In the genomic region with DNA sequence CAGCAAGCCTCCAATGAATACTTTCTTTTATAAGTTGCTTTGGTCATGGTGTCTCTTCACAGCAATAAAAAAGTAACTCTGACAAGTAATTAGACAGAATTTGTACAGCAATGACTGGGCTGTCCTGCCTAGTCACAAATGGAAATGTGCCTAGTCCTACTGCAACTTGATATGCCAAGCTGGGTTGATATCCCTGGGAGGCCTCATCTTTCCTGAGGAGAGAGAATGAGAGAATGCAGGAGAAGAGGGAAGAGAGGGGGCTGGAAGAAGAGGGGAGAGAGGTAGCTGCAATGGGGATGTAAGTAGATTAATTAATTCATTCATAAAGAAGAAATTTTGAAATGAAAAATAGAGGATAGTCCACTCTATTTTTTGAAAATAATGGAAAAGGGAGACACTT, we compare ENCODE assay signal across 24 mouse cellular contexts. TPM values are rescaled to one million over a fixed set of nuclear protein-coding genes. Genes with fewer than 3 reads are reported as not detected.
A peak's percentile ranks its signal among the peaks of the same experiment; 100 is the strongest.
DNase-seq lines count a peak whose midpoint lies in the region; ATAC-seq and TF ChIP-seq lines count a peak whose summit lies in the region.
"Had no signal": no experiment of that assay in that cellular context is flagged by ENCODE, and none has a peak within 500 bp of the region (broad histone marks: within the 10 kb centered on the region; RNA-seq: fewer than 3 reads in every experiment).

No protein-coding gene starts in this region.

- H3K36me3 ChIP-seq in heart, adult 2 months (ENCODE audit: control insufficient read depth, insufficient read depth, low read length) = peaks cover 39% of the 10 kb centered on the region
- no peaks in the 10 kb centered on the region for H3K36me3 ChIP-seq in heart, embryonic 11.5 days (ENCODE audit: control insufficient read depth, insufficient read depth, low read length)
- peaks cover 2% of the 10 kb centered on the region; the same call in 1 of the 2 replicates for H3K36me3 ChIP-seq in heart, embryonic 16.5 days (ENCODE audit: control insufficient read depth, insufficient read depth)
- H3K36me3 ChIP-seq: embryonic facial prominence, embryonic 10.5 days; embryonic facial prominence, embryonic 12.5 days; forebrain, embryonic 15.5 days; G1E had no signal

- no peaks in the 10 kb centered on the region for H3K9me3 ChIP-seq in heart, embryonic 11.5 days (replicated peaks; ENCODE audit: control insufficient read depth, low read length)
- no peaks in the 10 kb centered on the region for H3K9me3 ChIP-seq in heart, embryonic 16.5 days (replicated peaks; ENCODE audit: control insufficient read depth, low read length)
- H3K9me3 ChIP-seq: embryonic facial prominence, embryonic 10.5 days; embryonic facial prominence, embryonic 12.5 days; forebrain, embryonic 13.5 days; forebrain, embryonic 15.5 days; G1E had no signal

- H3K27me3 ChIP-seq in heart, adult 2 months (ENCODE audit: control insufficient read depth, insufficient read depth, low read length) = no peaks in the 10 kb centered on the region
- H3K27me3 ChIP-seq in heart, embryonic 11.5 days (ENCODE audit: control insufficient read depth, insufficient read depth, low read length) = no peaks in the 10 kb centered on the region
- no peaks in the 10 kb centered on the region for H3K27me3 ChIP-seq in heart, embryonic 16.5 days (ENCODE audit: control insufficient read depth, insufficient read depth, low read length)
- H3K27me3 ChIP-seq: CH12.LX; embryonic facial prominence, embryonic 12.5 days; forebrain, embryonic 13.5 days; forebrain, embryonic 15.5 days; Patski had no signal

- no peak overlapping the region for H3K4me2 ChIP-seq in heart, embryonic 11.5 days
- H3K4me2 ChIP-seq in heart, embryonic 16.5 days (ENCODE audit: low read depth, low read length) = no peak overlapping the region
- H3K4me2 ChIP-seq: embryonic facial prominence, embryonic 12.5 days; forebrain, embryonic 13.5 days; forebrain, embryonic 15.5 days had no signal

- peak overlapping the region; percentile 73; the same call in 1 of the 2 replicates for H3K27ac ChIP-seq in heart, adult 2 months
- no peak overlapping the region for H3K27ac ChIP-seq in heart, embryonic 11.5 days (ENCODE audit: low read depth, low read length)
- peak overlapping the region; percentile 36; the same call in 1 of the 2 replicates for H3K27ac ChIP-seq in heart, embryonic 16.5 days (ENCODE audit: low read length)
- H3K27ac ChIP-seq: embryonic facial prominence, embryonic 10.5 days; embryonic facial prominence, embryonic 12.5 days; forebrain, embryonic 13.5 days; forebrain, embryonic 15.5 days had no signal

- H3K4me1 ChIP-seq in heart, adult 2 months (ENCODE audit: control insufficient read depth, insufficient read depth, low read length) = peaks cover 15% of the 10 kb centered on the region
- H3K4me1 ChIP-seq in heart, embryonic 11.5 days (ENCODE audit: control insufficient read depth, insufficient read depth, low read length) = peaks cover 2% of the 10 kb centered on the region; the same call in 1 of the 2 replicates
- H3K4me1 ChIP-seq in heart, embryonic 16.5 days (ENCODE audit: control insufficient read depth, insufficient read depth, low read length) = peaks cover 5% of the 10 kb centered on the region
- H3K4me1 ChIP-seq: embryonic facial prominence, embryonic 10.5 days; embryonic facial prominence, embryonic 12.5 days; forebrain, embryonic 13.5 days; forebrain, embryonic 15.5 days had no signal

- intact Hi-C loops in gastrocnemius, postnatal 36 days (cut with DNase I) = no loop called here
- intact Hi-C loops in heart, adult 2 months (cut with DNase I) = no loop called here

- no peak for TF ChIP-seq CTCF in heart, adult 2 months (IDR thresholded peaks at IDR 0.05)

- peak; percentile 56 for DNase-seq in gastrocnemius, adult 18-20 months (ENCODE audit: low spot score)
- DNase-seq in gastrocnemius, postnatal 36 days = no peak
- no peak for DNase-seq in heart, adult 2 months
- DNase-seq in heart, adult 18-20 months = no peak
- DNase-seq: adrenal gland, adult 8-10 months; adrenal gland, postnatal 14 days; adrenal gland, postnatal 36 days; B cell, adult 2 months; cerebellum, adult 11-12 months; cerebellum, adult 2 months; cerebellum, adult 9-10 months; cerebellum, postnatal 10 days; cerebellum, postnatal 25 days had no signal

- TF ChIP-seq POLR2A in heart, adult 2 months (IDR thresholded peaks at IDR 0.05; ENCODE audit: insufficient read depth, low read depth, low read length) = no peak

- no peak for TF ChIP-seq EP300 in heart, adult 2 months (IDR thresholded peaks at IDR 0.05; ENCODE audit: insufficient read depth, low read depth, low read length)

- H3K4me3 ChIP-seq in heart, adult 2 months = no peak overlapping the region
- H3K4me3 ChIP-seq in heart, embryonic 11.5 days (ENCODE audit: low read depth, low read length) = no peak overlapping the region
- H3K4me3 ChIP-seq in heart, embryonic 16.5 days (ENCODE audit: low read length) = no peak overlapping the region
- H3K4me3 ChIP-seq: embryonic facial prominence, embryonic 10.5 days; embryonic facial prominence, embryonic 12.5 days; forebrain, embryonic 13.5 days; forebrain, embryonic 15.5 days had no signal

- peaks cover 3% of the 10 kb centered on the region for H3K79me2 ChIP-seq in heart, adult 2 months (replicated peaks; ENCODE audit: control insufficient read depth, insufficient read depth, low read length)

- ATAC-seq in heart, embryonic 11.5 days (replicated peaks; ENCODE audit: insufficient number of reproducible peaks, low FRiP score, low TSS enrichment) = no peak
- no peak for ATAC-seq in heart, embryonic 16.5 days (replicated peaks; ENCODE audit: extremely low read depth, insufficient read depth, low FRiP score)
- ATAC-seq: activated CD4-positive, CD25-positive, alpha-beta regulatory T cell, adult 4 months; CD4-positive, CD25-positive, alpha-beta regulatory T cell, adult 4 months; forebrain, embryonic 13.5 days; forebrain, embryonic 15.5 days; Patski had no signal

- H3K9ac ChIP-seq in heart, adult 2 months (ENCODE audit: low read depth, low read length) = no peak overlapping the region
- H3K9ac ChIP-seq in heart, embryonic 11.5 days (ENCODE audit: low read depth, low read length) = no peak overlapping the region
- no peak overlapping the region for H3K9ac ChIP-seq in heart, embryonic 16.5 days (ENCODE audit: low read length)
- H3K9ac ChIP-seq: embryonic facial prominence, embryonic 12.5 days; forebrain, embryonic 13.5 days; forebrain, embryonic 15.5 days had no signal

RNA-seq across cellular contexts. Expression of a gene that starts 14.1 kb away (rescaled TPM):
- total RNA-seq in gastrocnemius, adult 18-20 months (2021) = 10 to 100 TPM in 1 of 2 experiments, 1 to 10 TPM in 1; 8.1 to 69.3 TPM
- 1 to 10 TPM; 4.5 to 7.9 TPM for total RNA-seq in gastrocnemius, postnatal 36 days (2021)
- 1,000 to 10,000 TPM; 5,608 to 7,152 TPM for total RNA-seq in heart, adult 2 months (2021)
- polyA plus RNA-seq in heart, adult 2 months (2012; rRNA removed) = 9,883 and 19,352 TPM in 2 replicates
- 542 and 553 TPM in 2 replicates for polyA plus RNA-seq in heart, embryonic 11.5 days (2014; fragmentation: Nextera tagmentation; extraction: Ambion mirVana)
- 1,143 and 1,291 TPM in 2 replicates for polyA plus RNA-seq in heart, embryonic 16.5 days (2015; fragmentation: Nextera tagmentation; extraction: Ambion mirVana)
- 1,000 to 10,000 TPM; 6,493 to 6,642 TPM for total RNA-seq in heart, adult 18-20 months (2021)
- total RNA-seq: CH12.LX, G1E had no signal
- polyA plus RNA-seq: G1E had no signal

RNA-seq across cellular contexts. Expression of a gene that starts 56.4 kb away (rescaled TPM):
- 10 to 100 TPM; 30.7 to 44.0 TPM for total RNA-seq in gastrocnemius, adult 18-20 months (2021)
- total RNA-seq in gastrocnemius, postnatal 36 days (2021) = 10 to 100 TPM; 61.9 to 66.6 TPM
- total RNA-seq in heart, adult 2 months (2021) = 10 to 100 TPM; 16.2 to 16.5 TPM
- 4.3 and 8.3 TPM in 2 replicates for polyA plus RNA-seq in heart, adult 2 months (2012; rRNA removed)
- polyA plus RNA-seq in heart, embryonic 11.5 days (2014; fragmentation: Nextera tagmentation; extraction: Ambion mirVana) = 3.5 and 5.8 TPM in 2 replicates
- polyA plus RNA-seq in heart, embryonic 16.5 days (2015; fragmentation: Nextera tagmentation; extraction: Ambion mirVana) = 4.7 and 5.1 TPM in 2 replicates
- total RNA-seq in heart, adult 18-20 months (2021) = 10 to 100 TPM; 13.5 TPM
- polyA plus RNA-seq: G1E had no signal

Comparison
In these comparisons a context has a peak if more than half of its experiments do, and no peak if none do; other contexts are left out.
1. RNA of a gene that starts 14.1 kb away (total RNA-seq): 5,608 to 7,152 TPM in heart, adult 2 months and 6,493 to 6,642 TPM in heart, adult 18-20 months; 8.1 to 69.3 TPM in gastrocnemius, adult 18-20 months and 4.5 to 7.9 TPM in gastrocnemius, postnatal 36 days; every median in the first group is over 10 times any median in the second.